Mouse (Mus musculus): ENCODE results near the gene Acpp. TPM values are rescaled to one million over a fixed set of nuclear protein-coding genes. Genes with fewer than 3 reads are reported as not detected.

The Acpp gene
- polyA plus RNA-seq, 1 experiment from 2014 or later: 1.7 TPM

DNA sequence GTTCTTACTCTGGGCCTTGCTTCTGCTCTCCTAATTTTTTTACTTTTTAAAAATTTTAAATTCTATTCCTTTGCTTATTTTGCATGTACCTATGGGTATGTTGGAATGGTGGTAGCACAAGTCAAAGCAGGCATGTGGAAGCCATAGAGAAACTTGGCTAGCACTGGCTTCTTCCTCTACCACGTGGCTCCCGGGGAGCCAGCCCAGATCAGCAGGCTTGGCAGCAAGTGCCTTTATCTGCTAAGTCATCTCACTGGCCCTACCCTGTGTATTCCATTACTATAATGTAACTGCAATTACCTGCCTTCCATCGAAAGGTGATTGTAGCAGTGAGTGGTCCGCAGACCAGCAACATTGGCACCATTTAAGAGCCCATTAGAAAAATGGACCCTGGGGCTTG, 22.8 kb upstream of the Acpp start:
- Histone ChIP-seq H3K4me1 (ENCODE audit: control insufficient read depth, insufficient read depth, low read length) (no peaks in the 10 kb centered on the region), H3K27ac (replicated peaks; ENCODE audit: low read depth, low read length) (no peak overlapping the region), H3K4me2 (ENCODE audit: low read depth, severe bottlenecking) (no peak overlapping the region), H3K4me3 (ENCODE audit: low read depth, low read length) (no peak overlapping the region), H3K27me3 (ENCODE audit: control insufficient read depth, insufficient read depth, low read length) (no peaks in the 10 kb centered on the region), H3K9me3 (ENCODE audit: control insufficient read depth, low read length) (no peaks in the 10 kb centered on the region), H3K9ac (ENCODE audit: low read length) (no peak overlapping the region), H3K36me3 (ENCODE audit: control insufficient read depth, insufficient read depth, low read length) (no peaks in the 10 kb centered on the region)
- 91% methylated on average over 4 of the region's 4 CpGs for WGBS
- DNase-seq (ENCODE audit: low spot score) (no peak), ATAC-seq (ENCODE audit: insufficient number of reproducible peaks, low FRiP score, low TSS enrichment, low read depth) (no peak)

DNA sequence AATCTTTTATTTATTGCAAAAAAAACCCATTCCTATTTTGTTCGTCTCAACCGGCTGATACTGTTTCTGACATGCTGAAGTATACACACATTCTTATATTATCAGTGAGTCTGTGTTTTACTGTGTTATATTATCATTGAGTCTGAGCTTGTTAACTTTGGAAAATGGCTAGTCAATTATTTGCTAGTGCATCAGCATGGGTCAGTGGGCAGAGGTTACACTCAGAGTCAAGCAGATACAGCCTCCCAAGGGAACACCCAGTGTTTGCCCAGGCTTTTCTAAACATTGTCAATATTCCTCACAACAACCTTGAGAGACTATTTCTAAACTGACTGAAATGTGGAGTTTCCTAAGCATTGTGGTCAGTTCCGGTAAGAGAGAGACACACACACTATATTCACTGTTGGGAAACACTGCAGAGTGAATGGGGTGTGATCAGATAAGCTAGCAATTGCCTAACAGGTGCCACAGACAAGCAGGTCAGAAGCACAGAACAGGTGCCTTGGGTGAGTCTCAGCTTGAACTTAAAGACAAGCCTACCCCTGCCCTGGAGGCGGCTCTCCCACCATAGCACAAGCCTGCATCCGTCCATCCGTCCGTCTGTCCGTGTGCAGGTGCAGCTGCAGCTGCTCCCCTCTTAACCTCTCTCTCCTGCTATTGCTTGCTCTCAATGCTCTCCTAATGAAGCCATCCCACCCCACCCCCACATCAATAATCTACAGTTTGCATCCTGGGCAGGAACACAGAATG, 18.1 kb upstream of the Acpp start:
- Histone ChIP-seq H3K27me3 (ENCODE audit: control insufficient read depth, insufficient read depth, low read length) (no peaks in the 10 kb centered on the region), H3K36me3 (ENCODE audit: control insufficient read depth, insufficient read depth, low read length) (no peaks in the 10 kb centered on the region), H3K27ac (replicated peaks; ENCODE audit: low read depth, low read length) (no peak overlapping the region), H3K4me2 (ENCODE audit: low read depth, severe bottlenecking) (no peak overlapping the region), H3K4me3 (ENCODE audit: low read depth, low read length) (no peak overlapping the region), H3K4me1 (ENCODE audit: control insufficient read depth, insufficient read depth, low read length) (no peaks in the 10 kb centered on the region), H3K9ac (ENCODE audit: low read length) (no peak overlapping the region), H3K9me3 (ENCODE audit: control insufficient read depth, low read length) (no peaks in the 10 kb centered on the region)
- 92% methylated on average over 8 of the region's 8 CpGs for WGBS
- no peak for ATAC-seq (ENCODE audit: insufficient number of reproducible peaks, low FRiP score, low TSS enrichment, low read depth)
- no peak for DNase-seq (ENCODE audit: low spot score)

DNA sequence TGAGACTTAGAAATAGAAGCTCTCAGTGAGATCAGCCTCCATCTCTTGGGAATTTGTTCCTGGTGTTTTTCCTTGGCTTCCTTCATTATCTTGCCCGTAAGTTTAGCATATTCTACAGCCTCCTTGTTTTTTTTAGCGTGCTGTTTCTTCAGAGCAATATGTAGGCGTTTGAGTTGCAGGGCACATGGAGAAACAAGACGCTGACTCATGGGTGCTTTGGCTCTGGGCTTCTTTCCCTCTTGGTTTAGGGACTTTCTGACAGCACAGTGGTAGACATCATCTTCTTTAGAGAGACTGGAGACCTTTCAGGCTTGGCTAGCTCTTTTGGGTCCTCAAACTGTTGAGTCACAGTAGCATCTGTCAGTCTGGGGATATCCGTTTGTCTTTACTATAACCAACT, 6.6 kb upstream of the Acpp start:
- 92% methylated on average over 5 of the region's 5 CpGs for WGBS
- Histone ChIP-seq H3K27ac (replicated peaks; ENCODE audit: low read depth, low read length) (no peak overlapping the region), H3K36me3 (ENCODE audit: control insufficient read depth, insufficient read depth, low read length) (no peaks in the 10 kb centered on the region), H3K4me3 (ENCODE audit: low read depth, low read length) (no peak overlapping the region), H3K4me1 (ENCODE audit: control insufficient read depth, insufficient read depth, low read length) (no peaks in the 10 kb centered on the region), H3K4me2 (ENCODE audit: low read depth, severe bottlenecking) (no peak overlapping the region), H3K27me3 (ENCODE audit: control insufficient read depth, insufficient read depth, low read length) (no peaks in the 10 kb centered on the region), H3K9me3 (ENCODE audit: control insufficient read depth, low read length) (no peaks in the 10 kb centered on the region), H3K9ac (ENCODE audit: low read length) (no peak overlapping the region)
- ATAC-seq (ENCODE audit: insufficient number of reproducible peaks, low FRiP score, low TSS enrichment, low read depth): no peak
- no peak for DNase-seq (ENCODE audit: low spot score)

DNA sequence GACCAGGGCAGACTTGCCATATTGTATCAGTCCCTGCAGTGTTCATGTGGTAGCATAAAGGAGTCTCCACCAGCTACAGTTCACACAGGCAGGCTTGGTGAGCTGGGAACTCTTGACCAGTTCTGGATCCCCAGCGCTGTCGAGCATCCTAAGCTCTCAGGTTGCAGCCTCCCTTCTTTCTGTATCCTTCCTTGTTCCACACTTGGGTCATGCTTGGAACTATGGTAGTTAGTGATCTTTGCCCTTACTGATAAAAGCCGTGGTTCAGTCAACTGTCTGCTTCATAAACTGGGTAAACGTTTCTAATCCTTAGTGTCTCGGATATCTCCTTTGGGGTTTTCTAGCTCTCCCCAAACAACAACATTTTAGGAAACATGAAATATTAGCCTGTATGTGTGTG, 1.9 kb upstream of the Acpp start:
- 87% methylated on average over 5 of the region's 5 CpGs for WGBS
- Histone ChIP-seq H3K4me2 (ENCODE audit: low read depth, severe bottlenecking) (no peak overlapping the region), H3K36me3 (ENCODE audit: control insufficient read depth, insufficient read depth, low read length) (no peaks in the 10 kb centered on the region), H3K27me3 (ENCODE audit: control insufficient read depth, insufficient read depth, low read length) (no peaks in the 10 kb centered on the region), H3K4me1 (ENCODE audit: control insufficient read depth, insufficient read depth, low read length) (no peaks in the 10 kb centered on the region), H3K9me3 (ENCODE audit: control insufficient read depth, low read length) (no peaks in the 10 kb centered on the region), H3K4me3 (ENCODE audit: low read depth, low read length) (no peak overlapping the region), H3K27ac (replicated peaks; ENCODE audit: low read depth, low read length) (no peak overlapping the region), H3K9ac (ENCODE audit: low read length) (no peak overlapping the region)
- ATAC-seq (ENCODE audit: insufficient number of reproducible peaks, low FRiP score, low TSS enrichment, low read depth): no peak
- no peak for DNase-seq (ENCODE audit: low spot score)

DNA sequence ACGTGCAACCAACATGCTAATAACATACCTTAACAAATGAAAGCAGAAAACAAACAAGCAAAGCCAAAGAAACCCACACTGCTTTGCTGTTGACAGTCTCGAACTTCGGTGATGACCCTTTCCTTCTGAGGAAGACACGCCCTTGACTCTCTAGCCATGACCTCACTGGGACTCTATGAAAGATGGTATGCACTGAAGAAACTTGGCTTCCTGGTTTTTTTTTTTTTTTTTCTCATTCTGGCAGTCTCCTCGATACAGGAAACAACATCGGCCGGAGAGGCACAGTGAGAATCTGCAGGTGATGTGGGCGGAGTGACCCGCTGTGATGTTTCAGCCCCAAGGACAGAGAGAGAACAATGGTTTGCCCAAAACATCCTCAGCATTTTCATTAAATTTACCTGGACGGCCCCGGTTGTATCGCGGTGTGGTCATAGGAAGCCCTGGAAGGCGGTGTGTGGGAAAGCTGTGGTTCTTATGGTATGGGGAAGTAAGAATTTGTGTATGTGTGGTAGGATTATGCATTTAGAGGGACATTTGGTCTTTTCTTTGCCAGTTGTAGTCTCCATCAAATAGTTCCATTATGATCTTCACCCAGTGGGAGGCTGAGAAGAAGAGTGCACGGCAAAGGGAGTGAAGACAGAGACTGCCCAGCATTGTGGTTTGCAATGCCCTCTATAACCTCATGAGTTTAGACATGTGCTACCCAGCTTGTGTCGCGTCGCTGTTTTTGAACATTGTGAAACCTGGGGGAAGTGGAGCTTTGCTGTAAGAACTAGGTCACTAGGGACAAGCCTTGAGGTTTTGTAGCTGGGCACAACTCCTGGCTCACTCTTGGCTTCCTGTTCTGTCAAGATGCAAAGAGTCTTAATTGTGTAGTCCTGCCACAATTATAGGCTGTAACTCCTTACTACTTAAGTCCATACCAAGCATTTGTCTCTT, 1.2 kb upstream of the Acpp start:
- H3K27ac ChIP-seq (replicated peaks; ENCODE audit: low read depth, low read length): no peak overlapping the region
- ATAC-seq (ENCODE audit: insufficient number of reproducible peaks, low FRiP score, low TSS enrichment, low read depth) (no peak), DNase-seq (ENCODE audit: low spot score) (no peak)
- H3K4me1 ChIP-seq (ENCODE audit: control insufficient read depth, insufficient read depth, low read length): no peaks in the 10 kb centered on the region
- WGBS: 85% methylated on average over 18 of the region's 18 CpGs
- no peak overlapping the region for H3K9ac ChIP-seq (ENCODE audit: low read length)
- no peaks in the 10 kb centered on the region for H3K36me3 ChIP-seq (ENCODE audit: control insufficient read depth, insufficient read depth, low read length)
- H3K4me3 ChIP-seq (ENCODE audit: low read depth, low read length): no peak overlapping the region
- no peaks in the 10 kb centered on the region for H3K27me3 ChIP-seq (ENCODE audit: control insufficient read depth, insufficient read depth, low read length)
- H3K9me3 ChIP-seq (ENCODE audit: control insufficient read depth, low read length): no peaks in the 10 kb centered on the region
- no peak overlapping the region for H3K4me2 ChIP-seq (ENCODE audit: low read depth, severe bottlenecking)

DNA sequence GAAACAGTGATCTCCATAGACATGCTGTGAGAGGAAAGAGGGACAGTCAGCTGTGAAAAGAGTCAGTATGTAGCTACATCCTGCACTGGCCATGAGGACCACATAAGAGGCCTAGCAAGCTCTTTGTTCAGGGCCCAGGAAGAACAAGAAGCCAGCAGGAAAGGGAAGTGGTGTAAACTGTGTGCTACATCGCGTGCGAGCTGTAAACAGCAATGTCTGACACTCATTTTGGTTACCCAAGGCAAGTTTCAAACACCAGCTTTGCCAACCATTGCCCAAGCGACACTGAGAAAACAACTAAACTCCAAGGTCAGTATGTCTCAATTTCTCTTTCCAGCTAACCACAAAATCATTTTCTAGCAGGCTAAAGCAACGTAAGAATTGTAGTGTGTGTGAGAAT, 6.2 kb downstream of the Acpp start:
- 87% methylated on average over 5 of the region's 5 CpGs for WGBS
- ATAC-seq (ENCODE audit: insufficient number of reproducible peaks, low FRiP score, low TSS enrichment, low read depth): no peak
- H3K4me1 ChIP-seq (ENCODE audit: control insufficient read depth, insufficient read depth, low read length): no peaks in the 10 kb centered on the region

DNA sequence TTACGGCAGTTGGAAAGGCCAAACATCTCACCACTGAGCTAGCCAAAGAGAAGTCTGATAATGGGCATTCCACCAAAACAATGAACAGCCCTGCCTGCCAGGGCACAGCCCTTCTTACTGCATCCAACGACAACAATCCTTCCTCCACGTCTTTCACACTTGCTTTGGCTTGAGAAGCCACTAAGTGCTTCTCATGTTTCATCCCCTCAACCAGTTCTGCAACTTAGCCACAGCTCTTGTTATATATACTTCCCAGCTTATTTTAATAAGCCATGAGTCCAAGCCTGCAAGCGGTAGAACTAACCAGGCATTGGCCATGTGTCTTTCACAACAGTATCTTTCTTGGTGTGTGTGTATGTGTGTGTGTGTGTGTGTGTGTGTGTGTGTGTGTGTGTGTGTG, 8.9 kb downstream of the Acpp start:
- no peaks in the 10 kb centered on the region for H3K27me3 ChIP-seq (ENCODE audit: control insufficient read depth, insufficient read depth, low read length)
- H3K27ac ChIP-seq (replicated peaks; ENCODE audit: low read depth, low read length): no peak overlapping the region
- ATAC-seq (ENCODE audit: insufficient number of reproducible peaks, low FRiP score, low TSS enrichment, low read depth) (no peak), DNase-seq (ENCODE audit: low spot score) (no peak)
- no peak overlapping the region for H3K9ac ChIP-seq (ENCODE audit: low read length)
- H3K4me2 ChIP-seq (ENCODE audit: low read depth, severe bottlenecking): no peak overlapping the region
- 68% methylated on average over 4 of the region's 4 CpGs for WGBS
- no peaks in the 10 kb centered on the region for H3K4me1 ChIP-seq (ENCODE audit: control insufficient read depth, insufficient read depth, low read length)
- no peaks in the 10 kb centered on the region for H3K9me3 ChIP-seq (ENCODE audit: control insufficient read depth, low read length)
- no peaks in the 10 kb centered on the region for H3K36me3 ChIP-seq (ENCODE audit: control insufficient read depth, insufficient read depth, low read length)
- H3K4me3 ChIP-seq (ENCODE audit: low read depth, low read length): no peak overlapping the region

More for the DNA sequence above, 6.2 kb downstream of the Acpp start:
- Histone ChIP-seq H3K4me3 (ENCODE audit: low read depth, low read length) (no peak overlapping the region), H3K4me2 (ENCODE audit: low read depth, severe bottlenecking) (no peak overlapping the region), H3K27me3 (ENCODE audit: control insufficient read depth, insufficient read depth, low read length) (no peaks in the 10 kb centered on the region), H3K27ac (replicated peaks; ENCODE audit: low read depth, low read length) (no peak overlapping the region), H3K9me3 (ENCODE audit: control insufficient read depth, low read length) (no peaks in the 10 kb centered on the region), H3K9ac (ENCODE audit: low read length) (no peak overlapping the region), H3K36me3 (ENCODE audit: control insufficient read depth, insufficient read depth, low read length) (no peaks in the 10 kb centered on the region)
- DNase-seq (ENCODE audit: low spot score): no peak

DNA sequence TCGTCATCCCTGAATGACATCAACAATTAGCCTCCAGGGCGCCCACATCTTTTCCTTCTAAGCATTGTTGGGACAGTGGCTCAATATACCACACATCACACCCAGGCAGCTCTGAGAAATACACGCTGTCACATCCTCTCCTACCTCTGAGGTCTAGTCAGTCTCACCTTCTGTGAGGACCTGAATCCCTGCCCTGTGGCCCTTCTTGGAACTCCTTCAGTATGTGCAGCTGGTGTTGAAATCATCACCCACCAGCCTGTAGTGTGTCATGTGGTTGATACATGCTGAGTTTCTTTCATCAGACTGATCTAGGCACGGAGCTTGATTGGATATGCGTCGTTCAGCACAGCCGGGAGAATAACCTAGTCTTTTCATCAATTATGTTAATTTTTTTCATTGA, 16.0 kb downstream of the Acpp start:
- Histone ChIP-seq H3K36me3 (ENCODE audit: control insufficient read depth, insufficient read depth, low read length) (no peaks in the 10 kb centered on the region), H3K27ac (replicated peaks; ENCODE audit: low read depth, low read length) (no peak overlapping the region), H3K4me2 (ENCODE audit: low read depth, severe bottlenecking) (no peak overlapping the region), H3K9me3 (ENCODE audit: control insufficient read depth, low read length) (no peaks in the 10 kb centered on the region), H3K4me3 (ENCODE audit: low read depth, low read length) (no peak overlapping the region), H3K9ac (ENCODE audit: low read length) (no peak overlapping the region), H3K4me1 (ENCODE audit: control insufficient read depth, insufficient read depth, low read length) (no peaks in the 10 kb centered on the region), H3K27me3 (ENCODE audit: control insufficient read depth, insufficient read depth, low read length) (no peaks in the 10 kb centered on the region)
- DNase-seq (ENCODE audit: low spot score): no peak
- WGBS: 64% methylated on average over 7 of the region's 7 CpGs
- ATAC-seq (ENCODE audit: insufficient number of reproducible peaks, low FRiP score, low TSS enrichment, low read depth): no peak

Data from limb, embryonic 11.5 days (tissue).